Mouse (Mus musculus) CH12.LX (cell line): ENCODE data around the gene Rpl27a. TPM values are rescaled to one million over a fixed set of nuclear protein-coding genes. Genes with fewer than 3 reads are reported as not detected.

ENCODE experiments used
- DNase-seq: peaks from one replicate; pipeline ENCODE4 v3.0.0-alpha.2; 2013; ENCODE audit errors: extremely low read depth
- H3K27ac ChIP-seq: 2 replicates; pipeline ENCODE4 v1.5.1; 2012; ENCODE audit warnings: low read depth, mild to moderate bottlenecking, control low read depth, moderate library complexity; ENCODE audit not compliant: insufficient read depth
- H3K27me3 ChIP-seq: replicated peaks from 2 replicates; pipeline ENCODE3; 2012; ENCODE audit warnings: inconsistent platforms
- H3K36me3 ChIP-seq, 2 experiments: replicated peaks in 1 of 2; 2 replicates each; pipeline versions ENCODE3 to v1.6.1; 2012; ENCODE audit warnings: inconsistent platforms in 1 of 2, low read length in 1 of 2, mild to moderate bottlenecking in 1 of 2, mixed read lengths in 1 of 2, moderate library complexity in 1 of 2; ENCODE audit not compliant: control insufficient read depth in 1 of 2, insufficient read depth in 1 of 2
- H3K4me1 ChIP-seq, 2 experiments: 2 replicates each; pipeline ENCODE4 v1.6.1; 2012; ENCODE audit warnings: inconsistent platforms in 1 of 2, moderate library complexity in 1 of 2; ENCODE audit not compliant: insufficient read depth in 2 of 2, control insufficient read depth in 1 of 2
- H3K4me2 ChIP-seq: 2 replicates; pipeline ENCODE4 v1.6.1; 2012; ENCODE audit warnings: low read depth, mild to moderate bottlenecking, control low read depth; ENCODE audit not compliant: poor library complexity, insufficient read depth, severe bottlenecking
- H3K4me3 ChIP-seq, 3 experiments: fragments of 150-350 bp in 1 of 3; sonication (generic) in 1 of 3; replicated peaks in 1 of 3; 2 replicates each; pipeline versions ENCODE3 to v1.5.1; 2011 to 2012; ENCODE audit warnings: low read depth in 2 of 3, low read length in 2 of 3, mild to moderate bottlenecking in 2 of 3, moderate library complexity in 2 of 3, control low read depth in 1 of 3, improper control_type of control experiment in 1 of 3, inconsistent platforms in 1 of 3, mixed read lengths in 1 of 3; ENCODE audit not compliant: poor library complexity in 1 of 3
- H3K79me2 ChIP-seq: replicated peaks from 2 replicates; pipeline ENCODE4 v1.6.1; 2012; ENCODE audit warnings: mild to moderate bottlenecking, moderate library complexity; ENCODE audit not compliant: control insufficient read depth, poor library complexity, insufficient read depth, severe bottlenecking; ENCODE audit errors: extremely low read depth
- H3K9ac ChIP-seq: 2 replicates; pipeline ENCODE4 v1.6.1; 2012; ENCODE audit warnings: low read depth, mild to moderate bottlenecking, control low read depth, moderate library complexity; ENCODE audit not compliant: insufficient read depth
- H3K9me3 ChIP-seq: replicated peaks from 2 replicates; pipeline ENCODE3; 2012; ENCODE audit warnings: low read length, inconsistent platforms, mixed read lengths
- CHD1 ChIP-seq: IDR thresholded peaks from 2 replicates; pipeline ENCODE4 v1.6.1; 2012; ENCODE audit warnings: low read depth, low read length, improper control_type of control experiment, inconsistent platforms
- CHD2 ChIP-seq: IDR thresholded peaks from 2 replicates; pipeline ENCODE4 v1.6.1; 2011; ENCODE audit warnings: low read length, improper control_type of control experiment
- E2F4 ChIP-seq: IDR thresholded peaks from 2 replicates; pipeline ENCODE4 v1.6.1; 2011; ENCODE audit warnings: low read depth, low read length, improper control_type of control experiment; ENCODE audit not compliant: insufficient replicate concordance
- EP300 ChIP-seq: IDR thresholded peaks from 2 replicates; pipeline ENCODE4 v1.6.1; 2011; ENCODE audit warnings: low read length, improper control_type of control experiment
- GABPA ChIP-seq: IDR thresholded peaks from 2 replicates; pipeline ENCODE4 v1.6.1; 2012; ENCODE audit warnings: low read depth, low read length, improper control_type of control experiment, inconsistent platforms; ENCODE audit not compliant: insufficient replicate concordance
- IRF4 ChIP-seq: IDR thresholded peaks from 2 replicates; pipeline ENCODE4 v1.6.1; 2014; ENCODE audit warnings: low read depth, mild to moderate bottlenecking, inconsistent platforms, low read length, improper control_type of control experiment
- JUND ChIP-seq: conservative IDR thresholded peaks from 2 replicates; pipeline ENCODE4 v1.6.1; 2011; ENCODE audit warnings: low read depth, low read length, improper control_type of control experiment
- KAT2A ChIP-seq: IDR thresholded peaks from 2 replicates; pipeline ENCODE4 v1.6.1; 2012; ENCODE audit warnings: low read length, improper control_type of control experiment, inconsistent platforms; ENCODE audit not compliant: insufficient replicate concordance
- MAZ ChIP-seq: IDR thresholded peaks from 2 replicates; pipeline ENCODE4 v1.6.1; 2012; ENCODE audit warnings: low read depth, mild to moderate bottlenecking, inconsistent platforms, low read length, improper control_type of control experiment, moderate library complexity
- MEF2A ChIP-seq: IDR thresholded peaks from 2 replicates; pipeline ENCODE4 v1.6.1; 2014; ENCODE audit warnings: low read depth, mild to moderate bottlenecking, inconsistent platforms, low read length, improper control_type of control experiment, borderline replicate concordance
- MXI1 ChIP-seq: IDR thresholded peaks from 2 replicates; pipeline ENCODE4 v1.6.1; 2011; ENCODE audit warnings: mild to moderate bottlenecking, low read depth, low read length, improper control_type of control experiment
- NELFE ChIP-seq: IDR thresholded peaks from 2 replicates; pipeline ENCODE4 v1.6.1; 2011; ENCODE audit warnings: low read depth, low read length, improper control_type of control experiment
- NRF1 ChIP-seq: IDR thresholded peaks from 2 replicates; pipeline ENCODE4 v1.6.1; 2014; ENCODE audit warnings: low read depth, mild to moderate bottlenecking, inconsistent platforms, low read length, improper control_type of control experiment, moderate library complexity
- POLR2AphosphoS2 ChIP-seq: IDR thresholded peaks from 2 replicates; pipeline ENCODE4 v1.6.1; 2011; ENCODE audit warnings: low read depth, low read length, improper control_type of control experiment
- RAD21 ChIP-seq: IDR thresholded peaks from 2 replicates; pipeline ENCODE4 v1.6.1; 2011; ENCODE audit warnings: low read depth, mild to moderate bottlenecking, low read length, improper control_type of control experiment, moderate library complexity
- RCOR1 ChIP-seq: conservative IDR thresholded peaks from 2 replicates; pipeline ENCODE4 v1.6.1; 2012; ENCODE audit warnings: low read depth, mild to moderate bottlenecking, inconsistent platforms, low read length, improper control_type of control experiment
- SIN3A ChIP-seq: IDR thresholded peaks from 2 replicates; pipeline ENCODE4 v1.6.1; 2012; ENCODE audit warnings: low read length, improper control_type of control experiment, inconsistent platforms
- SMC3 ChIP-seq: IDR thresholded peaks from 2 replicates; pipeline ENCODE4 v1.6.1; 2011; ENCODE audit warnings: low read depth, low read length, improper control_type of control experiment
- UBTF ChIP-seq: IDR thresholded peaks from 2 replicates; pipeline ENCODE4 v1.6.1; 2012; ENCODE audit warnings: low read depth, mild to moderate bottlenecking, inconsistent platforms, low read length, improper control_type of control experiment, moderate library complexity
- USF2 ChIP-seq: conservative IDR thresholded peaks from 2 replicates; pipeline ENCODE4 v1.6.1; 2011; ENCODE audit warnings: low read depth, low read length, improper control_type of control experiment
- ZC3H11A ChIP-seq: IDR thresholded peaks from 2 replicates; pipeline ENCODE4 v1.6.1; 2012; ENCODE audit warnings: low read depth, mild to moderate bottlenecking, inconsistent platforms, low read length, improper control_type of control experiment
- ZKSCAN1 ChIP-seq: IDR thresholded peaks from 2 replicates; pipeline ENCODE4 v1.6.1; 2012; ENCODE audit warnings: low read depth, inconsistent platforms, low read length, improper control_type of control experiment, borderline replicate concordance
- dilution Hi-C: fragments of 300-500 bp; cut with MboI; formaldehyde crosslinking; loops from 2 replicates; pipeline ENCODE4 v1.14.3; 2020; ENCODE audit warnings: low sequenced_read_pairs; ENCODE audit not compliant: extremely low pct_unique_long_range_greater_than_20kb, extremely low pct_ligation_motif_present
- in situ Hi-C: fragments of 300-500 bp; cut with MboI; formaldehyde crosslinking; loops from 3 replicates; pipeline ENCODE4 v1.14.3; 2019; ENCODE audit warnings: low sequenced_read_pairs, low pct_ligation_motif_present, low pct_unique_long_range_greater_than_20kb, mixed read lengths
- polyA plus RNA-seq: library from polyadenylated mRNA; unstranded; fragments of >175 nt; gene quantifications from 2 replicates; pipeline ENCODE4 v1.2.1, GENCODE M21; 2012; ENCODE audit warnings: low read depth; ENCODE audit not compliant: insufficient read length
- total RNA-seq, 2 experiments: library from RNA; depleted of rRNA; stranded (reverse); fragments of 300-350 nt in 1 of 2; fragments of >200 nt in 1 of 2; gene quantifications; 2 replicates each; pipeline ENCODE4 v1.2.3; 2012 to 2014

Gene Rpl27a
- total and polyA plus RNA-seq, 3 experiments, result 230 to 1,338 (median 1,216) TPM

- dilution Hi-C loops, result no loop called here
- TF ChIP-seq NELFE, result no peak
- no peak for TF ChIP-seq EP300
- no peak for TF ChIP-seq CHD1
- TF ChIP-seq KAT2A, result no peak
- no peak for TF ChIP-seq SIN3A
- no peak for TF ChIP-seq USF2
- TF ChIP-seq, all 38 proteins: peak for 0
- H3K27me3 ChIP-seq, result no peaks in the 10 kb centered on the region
- H3K36me3 ChIP-seq, result peaks cover 6 to 46% of the 10 kb centered on the region in 2 experiments
- no peak for DNase-seq
- H3K79me2 ChIP-seq, result no peaks in the 10 kb centered on the region
- no peak overlapping the region for H3K4me2 ChIP-seq
- in situ Hi-C loops, result loop anchor here (5.0 to 10.0 kb wide), 2 partner anchors 93 to 175 kb away; partner anchors contain the start of genes Akip1 and St5
- no peak overlapping the region for H3K4me3 ChIP-seq
- H3K4me1 ChIP-seq, result peaks cover 6 to 65% of the 10 kb centered on the region in 2 experiments; a peak in 2 of 4 replicates
- H3K27ac ChIP-seq, result no peak overlapping the region
- H3K9ac ChIP-seq, result no peak overlapping the region
- no peaks in the 10 kb centered on the region for H3K9me3 ChIP-seq
Observed at GRCm38 (mm10) chr7:109529741-109530140, 10.8 kb downstream of the Rpl27a start.

- no peak overlapping the region for H3K4me3 ChIP-seq
- DNase-seq, result no peak
- no peaks in the 10 kb centered on the region for H3K79me2 ChIP-seq
- no peak for TF ChIP-seq RCOR1
- no peak for TF ChIP-seq MAZ
- TF ChIP-seq E2F4, result no peak
- no peak for TF ChIP-seq CHD1
- no peak for TF ChIP-seq UBTF
- no peak for TF ChIP-seq NELFE
- dilution Hi-C loops (no loop called here), in situ Hi-C loops (no loop called here)
- no peaks in the 10 kb centered on the region for H3K27me3 ChIP-seq
- H3K36me3 ChIP-seq, result peaks cover 0 to 29% of the 10 kb centered on the region in 2 experiments
- H3K27ac ChIP-seq, result no peak overlapping the region
- no peaks in the 10 kb centered on the region for H3K9me3 ChIP-seq
- peaks cover 6 to 70% of the 10 kb centered on the region in 2 experiments; a peak in 2 of 4 replicates for H3K4me1 ChIP-seq
- H3K9ac ChIP-seq, result no peak overlapping the region
- no peak overlapping the region for H3K4me2 ChIP-seq
Observed at GRCm38 (mm10) chr7:109531501-109531900, 12.6 kb downstream of the Rpl27a start.

- H3K4me3 ChIP-seq, result no peak overlapping the region
- no peaks in the 10 kb centered on the region for H3K79me2 ChIP-seq
- peaks cover 6 to 76% of the 10 kb centered on the region in 2 experiments; a peak in 2 of 4 replicates for H3K4me1 ChIP-seq
- H3K27me3 ChIP-seq, result no peaks in the 10 kb centered on the region
- H3K9me3 ChIP-seq, result no peaks in the 10 kb centered on the region
- H3K27ac ChIP-seq, result no peak overlapping the region
- in situ Hi-C loops, result no loop called here
- H3K9ac ChIP-seq, result no peak overlapping the region
- no peak overlapping the region for H3K4me2 ChIP-seq
- dilution Hi-C loops, result no loop called here
- DNase-seq, result no peak
- no peak for TF ChIP-seq ZC3H11A
- no peak for TF ChIP-seq SMC3
- no peak for TF ChIP-seq USF2
- no peak for TF ChIP-seq IRF4
- TF ChIP-seq CHD1, result no peak
- no peak for TF ChIP-seq MXI1
- no peak for TF ChIP-seq KAT2A
- TF ChIP-seq JUND, result no peak
- TF ChIP-seq EP300, result no peak
- no peak for TF ChIP-seq NELFE
- TF ChIP-seq POLR2AphosphoS2, result no peak
- no peak for TF ChIP-seq MEF2A
- no peak for TF ChIP-seq ZKSCAN1
- no peak for TF ChIP-seq GABPA
- no peak for TF ChIP-seq CHD2
- no peak for TF ChIP-seq RAD21
- no peak for TF ChIP-seq NRF1
- TF ChIP-seq, all 38 proteins: peak for 0
- peaks cover 0 to 21% of the 10 kb centered on the region in 2 experiments for H3K36me3 ChIP-seq
Observed at GRCm38 (mm10) chr7:109532691-109533090, 13.7 kb downstream of the Rpl27a start.
